Comparison of ENCODE assay signal across 8 mouse cellular contexts in genomic region chr4:129188803-129189541, GRCm38 (mm10). TPM values are rescaled to one million over a fixed set of nuclear protein-coding genes. Genes with fewer than 3 reads are reported as not detected.
A peak's percentile ranks its signal among the peaks of the same experiment; 100 is the strongest.
DNase-seq lines count a peak whose midpoint lies in the region; ATAC-seq lines count a peak whose summit lies in the region.

No protein-coding gene starts in this region.

- peak overlapping the region; percentile 89 for H3K4me3 ChIP-seq in embryonic facial prominence, embryonic 12.5 days
- peak overlapping the region; percentile 66 for H3K4me3 ChIP-seq in heart, embryonic 15.5 days
- H3K4me3 ChIP-seq in lung, embryonic 15.5 days = peak overlapping the region; percentile 92

- peak overlapping the region; percentile 89 for H3K9ac ChIP-seq in embryonic facial prominence, embryonic 12.5 days
- H3K9ac ChIP-seq in heart, embryonic 15.5 days = peak overlapping the region; percentile 78
- peak overlapping the region; percentile 82 for H3K9ac ChIP-seq in lung, embryonic 15.5 days

- H3K4me1 ChIP-seq in embryonic facial prominence, embryonic 12.5 days = peaks cover 16% of the 10 kb centered on the region
- H3K4me1 ChIP-seq in heart, embryonic 15.5 days (replicated peaks) = peaks cover 24% of the 10 kb centered on the region
- H3K4me1 ChIP-seq in lung, embryonic 15.5 days = peaks cover 19% of the 10 kb centered on the region

- peak; percentile 44 for ATAC-seq in embryonic facial prominence, embryonic 12.5 days (ENCODE audit: insufficient number of reproducible peaks, insufficient read depth, low FRiP score, low TSS enrichment)
- peak; percentile 63 for ATAC-seq in heart, embryonic 15.5 days (replicated peaks; ENCODE audit: insufficient number of reproducible peaks, insufficient read depth, low FRiP score, low read depth)
- no peak; the same call in 1 of the 2 replicates for ATAC-seq in lung, embryonic 15.5 days (ENCODE audit: borderline replicate concordance, extremely low read depth, low FRiP score, low TSS enrichment)

- H3K36me3 ChIP-seq in embryonic facial prominence, embryonic 12.5 days = 0 out of 2 replicates have a peak, but pooled peaks cover 4% of the 10 kb centered on the region
- no peaks in the 10 kb centered on the region for H3K36me3 ChIP-seq in heart, embryonic 15.5 days
- no peaks in the 10 kb centered on the region for H3K36me3 ChIP-seq in lung, embryonic 15.5 days

- H3K27me3 ChIP-seq in embryonic facial prominence, embryonic 12.5 days = no peaks in the 10 kb centered on the region
- H3K27me3 ChIP-seq in heart, embryonic 15.5 days = no peaks in the 10 kb centered on the region
- no peaks in the 10 kb centered on the region for H3K27me3 ChIP-seq in lung, embryonic 15.5 days

- peak overlapping the region; percentile 58 for H3K4me2 ChIP-seq in embryonic facial prominence, embryonic 12.5 days (replicated peaks)
- H3K4me2 ChIP-seq in heart, embryonic 15.5 days = peak overlapping the region; percentile 82
- peak overlapping the region; percentile 75 for H3K4me2 ChIP-seq in lung, embryonic 15.5 days

- H3K9me3 ChIP-seq in embryonic facial prominence, embryonic 12.5 days = no peaks in the 10 kb centered on the region
- no peaks in the 10 kb centered on the region for H3K9me3 ChIP-seq in heart, embryonic 15.5 days (replicated peaks)
- H3K9me3 ChIP-seq in lung, embryonic 15.5 days = no peaks in the 10 kb centered on the region

- peak overlapping the region; percentile 93 for H3K27ac ChIP-seq in embryonic facial prominence, embryonic 12.5 days
- H3K27ac ChIP-seq in heart, embryonic 15.5 days = peak overlapping the region; percentile 93
- peak overlapping the region; percentile 89 for H3K27ac ChIP-seq in lung, embryonic 15.5 days

- DNase-seq in CD4-positive helper T cell, adult 2 months (ENCODE audit: low read depth, low spot score) = peak; percentile 74
- DNase-seq in adrenal gland, adult 8-10 months = peak; percentile 50
- peak; percentile 39 to 53 for DNase-seq in layer of hippocampus, adult 18-20 months (ENCODE audit: low spot score in 2 of 2)
- DNase-seq in ovary, postnatal 36 days (ENCODE audit: low spot score) = peak; percentile 68
- DNase-seq in thymus, postnatal 36 days = peak; percentile 59 to 78

- under 1% methylated on average over 59 of the region's 74 CpGs for WGBS in embryonic facial prominence, embryonic 12.5 days
- under 1% methylated on average over 72 of the region's 74 CpGs for WGBS in heart, embryonic 15.5 days
- WGBS in lung, embryonic 15.5 days = 0% methylated on average over 60 of the region's 74 CpGs

RNA-seq across cellular contexts. Expression of gene S100pbp, which starts 0.6 kb away (rescaled TPM):
- 10 to 100 TPM; 21.7 to 31.7 (median 25.4) TPM for total RNA-seq in adrenal gland, adult 8-10 months (2022)
- 27.9 and 28.7 TPM in 2 replicates for polyA plus RNA-seq in embryonic facial prominence, embryonic 12.5 days (2016; fragmentation: Nextera tagmentation; extraction: Ambion mirVana)
- 10.8 and 13.2 TPM in 2 replicates for polyA plus RNA-seq in heart, embryonic 15.5 days (2015; fragmentation: Nextera tagmentation; extraction: Ambion mirVana)
- total RNA-seq in layer of hippocampus, adult 18-20 months (2021) = 10 to 100 TPM; 32.6 to 35.4 TPM
- polyA plus RNA-seq in lung, embryonic 15.5 days (2015; fragmentation: Nextera tagmentation; extraction: Ambion mirVana) = 13.5 and 14.4 TPM in 2 replicates

RNA-seq across cellular contexts. Expression of gene Yars, which starts 0.6 kb away (rescaled TPM):
- 100 to 1,000 TPM in 1 of 4 experiments, 10 to 100 TPM in 3; 83.3 to 108 (median 89.0) TPM for total RNA-seq in adrenal gland, adult 8-10 months (2022)
- 90.2 and 91.4 TPM in 2 replicates for polyA plus RNA-seq in embryonic facial prominence, embryonic 12.5 days (2016; fragmentation: Nextera tagmentation; extraction: Ambion mirVana)
- polyA plus RNA-seq in heart, embryonic 15.5 days (2015; fragmentation: Nextera tagmentation; extraction: Ambion mirVana) = 40.8 and 48.8 TPM in 2 replicates
- 10 to 100 TPM; 78.5 to 81.1 TPM for total RNA-seq in layer of hippocampus, adult 18-20 months (2021)
- 66.4 and 69.8 TPM in 2 replicates for polyA plus RNA-seq in lung, embryonic 15.5 days (2015; fragmentation: Nextera tagmentation; extraction: Ambion mirVana)

RNA-seq across cellular contexts. Expression of gene Fndc5, which starts 52.2 kb away (rescaled TPM):
- total RNA-seq in adrenal gland, adult 8-10 months (2022) = 1 to 10 TPM; 3.7 to 6.3 (median 4.7) TPM
- 9.6 and 9.9 TPM in 2 replicates for polyA plus RNA-seq in embryonic facial prominence, embryonic 12.5 days (2016; fragmentation: Nextera tagmentation; extraction: Ambion mirVana)
- 12.2 and 12.3 TPM in 2 replicates for polyA plus RNA-seq in heart, embryonic 15.5 days (2015; fragmentation: Nextera tagmentation; extraction: Ambion mirVana)
- 10 to 100 TPM; 75.5 to 84.2 TPM for total RNA-seq in layer of hippocampus, adult 18-20 months (2021)
- polyA plus RNA-seq in lung, embryonic 15.5 days (2015; fragmentation: Nextera tagmentation; extraction: Ambion mirVana) = 2.7 and 3.7 TPM in 2 replicates
